Mouse (Mus musculus) myocyte (in vitro differentiated cells): ENCODE measurements around the gene Phf7.

Experiments used
- CEBPB ChIP-seq: IDR thresholded peaks from 2 replicates; pipeline ENCODE4 v1.6.1; 2011; ENCODE audit warnings: mild to moderate bottlenecking, moderate library complexity; ENCODE audit not compliant: poor library complexity, insufficient read depth, severe bottlenecking
- MAX ChIP-seq: IDR thresholded peaks from one replicate; pipeline ENCODE4 v1.6.1; 2011; ENCODE audit warnings: low read depth, mild to moderate bottlenecking, control low read depth
- MYOD1 ChIP-seq, 3 experiments: IDR thresholded peaks; one replicate each; pipeline ENCODE4 v1.6.1; 2011; ENCODE audit warnings: control low read depth in 2 of 3, low read depth in 2 of 3, mild to moderate bottlenecking in 2 of 3, moderate library complexity in 1 of 3; ENCODE audit not compliant: insufficient read length in 2 of 3, control insufficient read depth in 1 of 3
- POLR2A ChIP-seq: IDR thresholded peaks from one replicate; pipeline ENCODE4 v1.6.1; 2011; ENCODE audit warnings: low read depth, mild to moderate bottlenecking, control low read depth, moderate library complexity; ENCODE audit not compliant: insufficient read length
- POLR2AphosphoS2 ChIP-seq: IDR thresholded peaks from one replicate; pipeline ENCODE4 v1.6.1; 2011; ENCODE audit warnings: low read depth, control low read depth; ENCODE audit not compliant: insufficient read length
- REST ChIP-seq: IDR thresholded peaks from one replicate; pipeline ENCODE4 v1.6.1; 2011; ENCODE audit warnings: mild to moderate bottlenecking, control low read depth, moderate library complexity; ENCODE audit not compliant: insufficient read depth, insufficient read length
- TCF12 ChIP-seq: IDR thresholded peaks from one replicate; pipeline ENCODE4 v1.6.1; 2011; ENCODE audit warnings: mild to moderate bottlenecking, control low read depth; ENCODE audit not compliant: poor library complexity, insufficient read depth, severe bottlenecking

- TF ChIP-seq POLR2A (no peak), CEBPB (no peak), POLR2AphosphoS2 (no peak), REST (no peak), MYOD1 (IDR thresholded peaks at IDR 0.05; ENCODE audit: control insufficient read depth in 1 of 3, insufficient read length in 2 of 3, low read depth in 2 of 3) (no peak), TCF12 (no peak), MAX (no peak)
Measured at GRCm38 (mm10) chr14:31268301-31269001, 17.3 kb upstream of the Phf7 start.
